Mouse (Mus musculus) spleen, postnatal 0 days (tissue): ENCODE data around the gene Crygf. TPM values are rescaled to one million over a fixed set of nuclear protein-coding genes. Genes with fewer than 3 reads are reported as not detected.

Experiments
- polyA plus RNA-seq: library from polyadenylated mRNA; unstranded; fragments of >200 nt; fragmentation: Nextera tagmentation; extraction: Ambion mirVana; gene quantifications from 2 replicates; pipeline ENCODE4 v1.2.1, GENCODE M21; 2015

Crygf gene
- not detected in 2 replicates for polyA plus RNA-seq

GRCm38 (mm10) chr1:65926294-65926693 lies at the start of gene Crygf:
Gene Crygf, plus strand, starts transcription at chr1:65926520.

Other genes with a start within 250 kb of the Crygf start
- gene Map2, start 248.8 kb downstream of the Crygf start, polyA plus RNA-seq, result 1.2 and 1.5 TPM in 2 replicates